Mouse (Mus musculus): ENCODE data around the gene Man1a.

The Man1a gene

DNA sequence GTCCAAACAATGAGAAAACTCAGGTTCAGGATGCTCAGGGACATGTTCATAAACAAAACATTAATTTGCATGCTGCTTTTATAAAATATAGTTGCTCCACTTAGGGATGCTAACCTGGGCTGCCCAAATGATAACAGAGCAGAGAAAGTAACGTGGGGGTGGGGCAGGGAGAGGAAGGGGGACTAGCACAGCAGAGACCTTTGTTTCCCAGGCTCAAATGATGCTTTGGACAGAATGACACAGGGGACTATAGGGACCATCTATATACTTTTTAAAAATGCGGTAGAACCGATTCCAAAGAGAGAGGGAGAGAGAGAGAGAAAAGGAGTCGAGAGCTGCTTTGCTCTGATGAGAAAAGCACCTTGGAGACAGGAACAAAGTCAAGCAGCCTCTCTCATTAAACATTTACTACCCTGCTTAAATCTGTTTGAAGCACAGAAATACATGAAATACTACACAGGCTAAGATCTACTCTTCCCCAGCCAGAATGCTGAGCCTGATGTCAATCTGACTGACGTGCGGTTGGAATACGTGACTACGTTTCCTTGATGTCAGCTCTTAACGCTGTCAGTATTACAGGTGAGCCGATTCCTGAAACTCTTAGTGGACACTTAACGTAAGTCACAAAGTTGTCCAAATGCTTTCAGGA lies 63.1 kb downstream of the Man1a start:
- no peak for DNase-seq

DNA sequence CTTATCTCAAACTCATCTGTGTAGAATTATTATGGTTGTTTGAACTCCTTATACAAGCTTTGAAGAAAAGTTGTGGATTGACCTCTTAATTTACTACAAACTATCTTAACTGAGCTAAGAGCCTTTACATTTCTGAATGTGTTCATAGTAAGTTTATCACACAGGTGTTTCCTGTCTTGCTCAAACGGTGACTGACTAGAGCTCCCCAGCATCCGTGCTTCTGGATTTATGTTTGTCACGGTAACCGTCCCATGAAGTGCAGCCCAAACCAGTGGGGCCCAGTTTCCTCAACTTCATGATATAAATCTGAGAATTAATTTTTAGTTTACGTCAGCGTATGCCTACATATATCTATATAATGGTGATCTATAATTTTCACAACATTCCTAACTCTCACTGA lies 67.3 kb downstream of the Man1a start:
- no peak for DNase-seq

DNA sequence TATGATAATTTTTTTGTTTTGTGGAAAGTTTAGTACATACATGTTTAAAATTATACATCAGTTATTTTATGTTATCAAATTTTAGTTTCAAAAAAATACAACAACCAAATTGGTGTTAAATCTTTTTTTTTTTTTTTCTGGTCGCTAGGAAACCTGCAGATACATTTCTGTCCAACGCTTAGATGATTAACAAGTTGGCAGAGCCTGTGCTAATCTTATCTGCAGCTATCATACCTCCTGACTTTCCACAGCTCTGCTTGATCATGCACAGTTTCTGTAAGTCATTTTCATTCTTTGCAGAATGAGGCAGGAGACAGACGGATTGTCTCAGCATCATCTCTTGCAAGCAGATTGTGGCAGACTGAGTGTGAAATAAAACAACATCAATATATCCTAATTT lies 69.5 kb downstream of the Man1a start:
- no peak for DNase-seq

DNA sequence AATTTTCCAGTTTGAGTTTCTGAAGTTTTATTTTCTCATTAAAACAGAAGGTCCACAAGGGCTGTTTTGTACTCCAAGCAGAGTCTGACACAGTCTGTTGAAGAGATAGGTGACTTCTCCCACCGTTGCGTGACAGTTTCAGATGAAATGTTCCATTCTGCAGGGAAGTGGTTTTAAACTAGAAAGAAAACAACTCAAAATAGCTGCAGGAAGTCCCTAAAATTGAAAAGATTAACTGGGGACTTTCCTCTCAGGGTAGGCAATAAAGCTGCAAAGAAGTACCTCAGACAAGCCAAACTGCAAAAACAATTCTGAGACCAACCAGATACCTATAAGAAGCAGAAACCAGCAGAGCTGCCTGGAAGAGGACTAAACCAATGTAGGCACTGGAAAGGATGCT lies 70.6 kb downstream of the Man1a start:
- DNase-seq = no peak

DNA sequence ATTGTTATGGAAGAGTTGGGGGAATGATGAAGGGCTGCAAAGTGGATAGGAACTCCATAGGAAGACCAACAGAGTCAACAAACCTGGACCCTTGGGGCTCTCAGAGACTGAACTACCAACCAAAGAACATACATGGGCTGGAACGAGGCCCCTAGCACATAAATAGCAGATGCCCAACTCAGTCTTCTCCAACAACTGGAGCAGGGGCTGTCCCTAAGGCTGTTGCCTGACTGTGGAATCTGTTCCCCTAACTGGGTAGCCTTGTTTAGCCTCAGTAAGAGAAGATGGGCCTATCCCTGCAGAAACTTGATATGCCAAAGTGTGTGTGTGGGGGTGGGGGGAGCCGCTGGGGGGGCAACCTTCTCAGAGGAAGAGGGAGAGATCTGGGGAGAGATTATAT lies 73.5 kb downstream of the Man1a start:
- no peak for DNase-seq

DNA sequence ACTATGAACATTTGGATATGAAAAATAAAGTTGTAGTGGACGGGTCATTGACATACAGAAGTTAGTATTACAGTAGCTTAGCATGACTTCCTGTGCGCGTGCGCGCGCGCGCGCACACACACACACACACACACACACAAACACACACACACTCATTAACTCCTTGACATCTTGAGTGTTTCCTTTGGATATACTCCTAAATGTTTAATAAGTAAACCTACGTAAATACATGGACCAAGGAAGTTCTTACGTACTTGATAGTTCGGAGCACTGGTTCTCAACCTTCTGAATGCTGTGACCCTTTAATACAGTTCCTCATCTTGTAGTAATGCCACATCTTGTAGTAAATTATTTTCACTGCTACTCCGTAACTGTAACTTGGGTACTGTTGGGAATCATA lies 79.1 kb downstream of the Man1a start:
- no peak for DNase-seq

DNA sequence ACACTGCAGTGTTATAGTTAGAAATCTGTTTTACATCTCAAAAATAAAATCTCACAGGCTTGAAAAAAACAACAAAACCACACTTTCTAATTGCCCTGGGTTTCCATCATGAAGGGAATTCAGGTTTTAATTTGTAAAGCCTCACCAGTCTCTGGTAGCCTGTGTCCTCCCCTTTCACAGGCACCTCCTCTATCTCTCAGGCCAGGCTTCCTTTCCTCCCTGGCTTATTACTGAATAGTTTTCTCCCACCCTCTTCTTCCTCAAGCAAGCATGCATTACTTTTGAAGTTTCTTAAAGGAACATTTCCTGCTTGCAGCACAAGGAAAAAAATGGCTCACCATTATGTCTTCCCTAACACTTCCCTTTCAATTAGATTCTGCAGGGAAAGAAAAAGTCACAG lies 80.2 kb downstream of the Man1a start:
- DNase-seq = no peak

DNA sequence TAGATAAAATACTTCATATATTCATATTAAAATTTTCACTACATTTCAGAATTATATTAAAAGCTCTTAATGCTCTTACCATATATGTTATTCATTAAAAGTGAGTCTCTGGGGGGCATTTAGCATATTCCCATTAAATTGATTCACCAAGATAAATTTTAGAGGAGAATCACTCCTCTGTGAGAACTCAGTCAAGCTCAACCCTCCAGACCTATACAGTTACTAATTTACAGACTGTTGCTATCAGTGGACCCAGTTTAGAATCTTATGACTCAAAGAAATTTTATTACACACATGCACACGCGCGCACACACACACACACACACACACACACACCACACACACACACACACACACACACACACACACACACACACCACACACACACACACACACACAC lies 81.8 kb downstream of the Man1a start:
- no peak for DNase-seq

DNA sequence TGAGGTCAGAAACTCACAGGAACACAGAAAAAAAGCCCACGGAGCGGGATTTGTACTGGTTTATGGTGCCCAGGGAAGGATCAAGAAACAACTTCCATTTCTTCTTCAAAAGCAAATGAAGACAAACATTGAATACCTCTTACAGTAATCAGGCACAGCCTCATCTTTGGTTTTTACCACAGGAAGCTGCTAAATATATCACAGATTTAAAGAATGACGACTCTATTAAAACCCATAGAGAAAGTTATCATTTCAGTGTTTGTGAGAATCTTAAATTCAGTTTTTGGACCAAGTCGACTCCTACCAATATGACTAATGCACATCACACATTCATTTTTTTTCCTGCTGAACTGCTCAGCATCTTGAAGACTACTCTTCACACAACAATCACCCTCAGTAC lies 86.0 kb downstream of the Man1a start:
- DNase-seq = no peak

DNA sequence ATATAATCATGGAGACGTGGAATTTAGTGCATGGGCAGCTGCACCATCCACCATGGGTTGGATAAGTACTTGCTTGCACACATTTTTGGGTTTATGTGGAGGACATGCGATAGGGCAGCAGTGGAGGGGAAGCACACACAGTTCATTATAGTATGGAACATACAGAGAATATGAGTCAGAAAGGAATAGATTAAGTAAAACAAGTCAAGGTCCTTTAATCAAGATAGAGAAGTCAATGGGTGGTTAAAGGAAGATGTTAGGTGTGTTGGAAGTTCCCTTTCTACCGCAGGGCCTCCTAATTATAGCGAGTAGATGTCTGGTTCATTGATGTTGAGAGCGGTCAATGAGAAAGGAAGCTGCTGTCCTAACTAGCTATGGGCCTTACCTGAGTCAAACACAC lies 91.5 kb downstream of the Man1a start:
- no peak for DNase-seq

DNA sequence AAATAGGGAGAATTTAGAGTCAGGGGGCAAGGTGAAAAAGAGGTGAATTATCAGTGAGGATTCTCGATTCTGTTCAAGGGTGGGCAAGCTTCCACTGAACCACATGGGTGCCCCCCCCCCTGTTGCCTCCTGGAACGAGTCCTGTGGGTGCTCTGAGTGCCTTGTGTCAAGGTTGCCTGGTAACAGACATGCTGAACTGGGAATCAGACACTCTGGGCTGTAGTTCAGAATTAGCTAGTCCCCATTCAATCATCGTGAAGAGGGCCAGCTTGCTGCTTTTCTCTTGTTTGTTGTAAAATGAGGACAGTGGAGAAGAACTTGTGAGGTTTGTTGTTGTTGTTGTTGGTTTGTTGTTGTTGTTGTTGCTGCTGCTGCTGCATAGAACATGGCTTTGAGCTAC lies 92.3 kb downstream of the Man1a start:
- no peak for DNase-seq

DNA sequence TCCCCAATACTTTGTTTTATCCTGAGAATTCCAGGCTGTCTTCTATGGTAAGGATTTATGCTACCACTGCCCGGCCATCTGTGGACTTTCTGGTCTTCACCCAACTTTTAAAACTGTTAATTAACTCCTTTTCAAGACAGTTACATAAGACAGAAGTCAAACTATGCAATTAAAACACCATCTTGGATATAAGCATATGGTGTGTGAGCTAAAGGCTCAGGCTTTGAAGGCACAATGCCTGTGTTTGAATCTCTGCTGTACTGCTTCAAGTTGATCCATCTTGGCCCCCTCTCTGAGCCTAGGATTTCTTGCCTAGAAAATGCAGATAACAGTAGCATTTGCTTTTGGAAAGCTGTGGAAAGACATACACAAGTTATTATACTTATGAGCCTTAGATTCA lies 97.8 kb downstream of the Man1a start:
- DNase-seq = no peak

DNA sequence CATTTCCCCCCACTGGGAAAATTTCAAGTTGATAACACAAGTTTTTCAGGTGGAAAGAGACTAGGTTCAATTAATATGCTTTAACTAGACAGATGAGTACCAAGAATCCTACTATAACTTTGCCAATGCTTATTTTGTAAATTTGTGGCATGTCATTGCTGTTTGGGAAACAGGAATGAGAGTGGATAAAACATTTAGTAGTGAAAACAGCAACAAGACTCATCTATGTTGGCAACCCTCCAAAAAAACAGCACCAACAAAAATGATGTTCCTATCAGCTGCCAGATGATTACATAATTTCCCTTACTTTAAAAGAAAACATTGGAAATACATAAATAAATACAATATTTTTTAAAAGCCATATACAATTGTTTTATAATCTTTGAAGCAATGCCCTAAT lies 102.2 kb downstream of the Man1a start:
- no peak for DNase-seq

DNA sequence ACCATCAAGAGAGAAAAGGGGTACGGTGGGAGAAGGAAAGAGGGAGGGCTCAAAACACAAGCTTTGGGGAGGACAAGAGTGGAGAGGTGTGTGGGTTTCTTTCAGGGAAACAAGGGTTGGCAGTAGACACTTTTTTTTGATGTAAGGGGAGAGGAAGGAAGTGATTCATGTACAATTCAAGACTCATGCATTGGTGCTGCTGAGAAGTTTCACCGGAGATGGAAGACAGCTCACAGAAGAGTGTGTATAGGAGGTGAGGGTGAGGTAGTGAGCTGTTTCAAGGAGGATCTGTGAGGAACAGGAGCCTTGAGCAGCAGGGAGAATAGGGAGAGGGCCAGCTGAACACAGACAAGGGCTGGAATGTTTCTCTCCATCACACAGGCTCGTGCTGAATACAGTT lies 116.7 kb downstream of the Man1a start:
- DNase-seq = no peak

DNA sequence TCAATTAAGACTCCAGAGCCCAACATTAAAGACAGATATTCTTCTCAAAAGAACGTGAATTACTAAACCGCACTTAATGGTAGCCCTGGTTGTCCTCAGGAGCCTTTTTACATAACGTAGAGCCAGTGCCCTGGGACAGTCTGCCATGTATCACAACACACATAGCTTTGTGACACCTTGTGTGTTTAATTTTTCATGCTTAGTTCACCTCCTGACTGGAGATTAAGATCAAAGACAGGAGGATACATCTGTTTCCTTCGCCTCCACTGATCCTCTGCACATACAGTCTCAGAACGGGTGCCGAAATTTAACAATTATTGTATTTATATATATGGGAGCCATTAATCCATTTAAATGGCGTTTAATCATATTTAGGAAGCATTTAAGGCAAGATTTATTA lies 134.8 kb downstream of the Man1a start:
- DNase-seq = no peak

DNA sequence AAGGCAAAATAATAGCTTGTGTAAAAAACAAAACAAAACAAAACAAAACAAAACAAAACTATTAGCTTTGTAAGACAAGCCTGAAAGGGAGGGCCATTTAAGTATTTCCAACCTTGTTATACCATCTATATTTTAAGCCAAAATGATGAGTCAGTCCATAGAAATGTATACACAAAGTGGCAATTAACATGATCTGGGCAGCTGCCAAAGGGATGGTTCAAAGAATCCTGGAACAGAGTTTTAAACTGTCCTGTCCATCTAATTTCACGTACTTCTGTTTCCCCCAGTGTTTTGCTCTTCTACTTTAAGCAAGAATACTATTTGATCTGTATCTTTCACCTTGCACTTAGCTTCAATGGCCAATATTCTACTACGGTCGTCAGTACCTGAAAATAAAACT lies 138.2 kb downstream of the Man1a start:
- DNase-seq = no peak

DNA sequence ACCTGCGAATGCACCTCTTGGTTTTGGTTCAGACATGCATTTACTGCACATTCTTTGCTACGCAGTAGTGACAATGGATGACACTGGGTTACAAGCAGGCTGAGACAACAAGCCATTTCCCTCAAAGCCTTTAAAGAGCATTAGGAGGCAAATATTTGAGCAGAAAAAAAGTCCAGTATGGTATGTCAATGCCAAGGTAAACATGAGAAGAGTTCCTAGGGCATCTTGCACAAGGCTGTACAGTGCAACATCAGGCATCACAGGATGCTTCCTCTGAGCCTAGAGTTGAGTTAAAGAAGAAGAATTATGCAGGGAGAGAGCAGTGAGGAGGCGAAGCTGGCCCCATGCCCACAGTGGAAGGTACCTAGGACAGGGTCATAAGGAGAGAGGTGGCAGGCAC lies 140.3 kb downstream of the Man1a start:
- DNase-seq = no peak

DNA sequence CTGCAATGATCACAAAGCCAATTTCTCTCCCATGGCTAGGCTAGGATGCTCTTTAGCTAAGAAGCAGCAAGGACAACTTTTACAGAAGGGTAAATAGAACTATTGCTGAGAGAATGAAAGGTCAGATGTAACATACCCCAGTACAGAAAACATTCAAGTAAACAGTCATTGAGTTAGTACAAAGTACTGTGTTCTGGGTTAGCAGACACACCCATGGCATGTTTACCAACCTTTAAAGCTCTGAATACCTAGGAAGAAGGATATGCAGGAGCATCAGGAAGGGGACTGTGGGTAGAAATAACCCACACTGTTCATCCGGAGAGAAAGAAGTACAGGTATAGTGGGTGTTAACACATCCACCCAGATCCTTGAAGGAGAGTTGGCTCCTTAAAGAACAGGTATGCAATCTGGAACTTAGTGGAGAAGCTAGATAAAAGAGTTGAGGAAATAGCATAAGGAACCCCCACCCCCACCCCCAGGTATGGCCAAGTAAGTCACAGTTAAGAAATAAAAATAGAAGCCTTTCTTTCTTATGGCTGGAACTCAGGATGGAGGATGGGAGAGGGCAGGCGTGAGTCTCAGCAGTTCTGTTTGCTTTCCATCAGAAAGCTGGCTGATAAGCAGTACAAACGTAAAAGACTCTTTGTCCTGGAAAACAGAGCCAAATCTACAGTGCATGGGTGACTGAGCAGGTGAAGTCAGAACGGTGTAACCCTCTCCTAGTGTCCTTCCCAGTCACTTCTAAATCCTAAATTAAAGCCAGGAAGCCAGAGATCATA lies 146.5 kb downstream of the Man1a start:
- no peak for DNase-seq

DNA sequence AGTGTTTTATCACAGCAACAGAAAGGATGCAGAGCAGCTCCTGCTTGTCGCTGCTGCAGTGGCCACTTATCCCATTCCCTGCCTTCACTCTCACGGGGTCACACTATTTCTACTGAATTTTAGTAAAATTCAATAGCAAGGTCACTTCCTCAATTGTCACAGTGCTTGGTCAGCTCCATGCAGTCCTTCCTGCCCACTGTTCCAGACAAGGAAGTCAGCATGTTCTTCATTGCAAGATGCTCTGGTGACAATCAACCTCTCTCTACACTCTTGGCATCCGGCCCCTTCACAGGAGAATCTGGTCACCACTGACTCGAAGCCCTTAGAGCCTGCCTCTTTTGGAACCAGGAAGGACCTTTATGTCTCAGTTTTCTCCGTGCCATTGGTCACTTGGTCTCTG lies 148.5 kb downstream of the Man1a start:
- no peak for DNase-seq

DNA sequence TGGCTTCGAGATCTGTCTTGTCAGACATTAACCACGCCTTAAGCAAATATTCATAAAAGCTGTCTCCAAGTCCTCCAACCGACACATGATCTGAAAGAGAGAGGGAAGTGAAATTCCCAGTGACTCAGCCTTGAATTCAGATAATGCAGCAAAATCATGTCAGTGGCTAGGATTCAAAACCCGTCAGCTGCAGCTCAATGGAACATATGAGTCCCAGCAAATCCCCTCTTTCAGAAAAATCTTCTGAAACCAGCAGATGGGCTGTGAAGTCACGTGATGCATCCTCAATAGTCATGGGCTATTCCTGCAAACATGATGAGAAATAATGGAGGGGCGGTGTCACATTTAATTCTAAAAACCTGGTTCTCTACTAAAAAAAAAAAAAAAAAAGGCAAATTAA lies 151.0 kb downstream of the Man1a start:
- DNase-seq = no peak

DNA sequence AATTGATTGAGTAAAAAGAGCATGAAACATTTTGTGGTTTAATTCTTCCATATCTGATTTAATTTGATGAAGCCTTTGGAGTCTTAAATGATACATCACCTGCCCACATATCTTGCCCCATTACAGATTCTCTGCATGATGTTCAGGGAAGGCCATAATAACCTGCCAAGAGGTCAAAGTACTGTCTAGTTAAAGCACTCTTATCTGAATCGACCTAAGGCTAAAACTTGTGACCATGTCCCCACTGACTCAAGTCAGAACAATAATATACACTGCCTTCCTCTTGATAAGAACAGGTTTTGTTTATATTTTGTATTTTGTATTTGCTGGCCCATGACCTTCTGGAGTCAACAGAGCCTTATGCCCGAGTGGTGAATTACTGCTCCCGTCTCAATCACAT lies 154.2 kb downstream of the Man1a start:
- no peak for DNase-seq

DNA sequence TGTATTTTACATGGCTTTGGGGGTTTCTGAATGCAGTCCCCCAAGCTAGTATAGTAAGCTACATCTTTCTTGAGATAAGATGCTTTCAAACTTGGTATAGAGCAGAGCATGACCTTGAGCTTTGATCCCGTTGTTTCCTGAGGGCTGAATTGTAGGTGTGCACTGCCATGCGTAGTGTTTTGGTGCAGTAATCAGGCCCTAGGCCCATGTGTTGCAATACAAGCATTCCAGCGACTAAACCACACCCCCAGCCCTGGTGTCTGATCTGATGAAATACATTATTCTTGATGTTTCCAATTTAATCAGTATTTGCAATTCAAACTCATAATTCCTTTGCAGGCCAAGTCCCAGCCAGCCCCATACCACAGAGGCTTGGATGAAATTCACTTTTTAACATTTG lies 158.9 kb downstream of the Man1a start:
- DNase-seq = no peak

DNA sequence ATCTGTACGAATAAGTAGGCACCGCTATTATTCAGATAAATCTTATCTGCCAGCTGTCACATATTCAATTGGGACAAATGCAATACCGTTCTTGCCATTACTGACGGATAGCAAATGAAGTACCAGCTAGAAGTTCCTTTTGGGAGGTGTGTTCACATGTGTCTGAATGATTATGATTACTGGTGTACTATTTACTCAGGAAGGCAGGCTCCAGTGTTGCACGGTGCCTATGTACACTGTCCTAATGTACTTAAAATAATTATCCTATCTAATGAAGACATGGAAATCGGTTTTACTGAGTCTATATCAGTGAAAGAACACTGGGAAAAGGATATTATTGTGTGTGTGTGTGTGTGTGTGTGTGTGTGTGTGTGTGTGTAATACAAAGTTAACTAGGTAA lies 160.7 kb downstream of the Man1a start:
- no peak for DNase-seq

DNA sequence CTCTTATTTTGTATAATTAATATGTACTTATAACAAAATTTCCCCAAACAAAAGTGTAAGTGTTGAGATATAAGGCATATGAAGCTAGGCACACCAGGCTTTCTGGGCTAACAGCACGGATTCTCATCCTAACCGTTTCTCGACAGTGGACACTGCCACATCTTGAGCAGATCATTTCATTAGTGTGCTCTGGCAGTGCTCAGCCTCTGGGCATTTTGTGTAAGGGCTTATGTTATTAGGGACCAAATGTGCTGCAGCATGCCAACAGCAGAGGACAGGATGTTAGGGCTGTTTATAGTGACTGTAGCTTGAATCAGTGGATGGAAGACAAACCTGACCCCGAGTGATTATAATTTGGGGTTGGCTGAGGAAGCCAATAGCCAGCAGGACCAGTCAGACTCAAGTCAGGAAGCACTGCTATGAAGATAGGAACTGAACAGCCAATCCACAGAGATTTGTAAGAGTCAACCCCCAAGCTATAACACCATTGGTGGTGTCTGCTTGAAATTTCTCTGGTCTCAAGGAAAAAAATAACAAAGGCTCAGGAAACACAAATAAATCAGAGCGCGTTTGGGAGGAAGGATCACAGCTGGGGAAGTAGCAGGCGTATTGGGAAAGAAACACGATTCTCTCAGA lies 161.3 kb downstream of the Man1a start:
- no peak for DNase-seq

Data from spleen, adult 18-20 months (tissue).